Mouse (Mus musculus) layer of hippocampus, adult 18-20 months (tissue): ENCODE measurements around the gene P4ha3. TPM values are rescaled to one million over a fixed set of nuclear protein-coding genes. Genes with fewer than 3 reads are reported as not detected.

Experiments used
- total RNA-seq, 2 experiments: library from RNA; stranded (reverse); gene quantifications; 2 replicates each; pipeline ENCODE4 v1.2.3; 2021

Gene P4ha3
- total RNA-seq, 2 experiments from 2014 or later, result 3.0 to 5.9 TPM

Other genes with a start within 250 kb of the P4ha3 start
- 10 to 100 TPM; 33.6 to 37.7 TPM for gene Pold3, start 164.0 kb upstream of the P4ha3 start, total RNA-seq
- gene Lipt2, start 126.2 kb upstream of the P4ha3 start, total RNA-seq, result 1 to 10 TPM; 4.0 to 4.1 TPM
- gene Kcne3, start 109.0 kb upstream of the P4ha3 start, total RNA-seq, result under 1 TPM; 0.43 to 0.79 TPM
- gene Pgm2l1, start 58.1 kb upstream of the P4ha3 start, total RNA-seq, result 100 to 1,000 TPM; 250 to 264 TPM
- gene C2cd3, start 86.7 kb downstream of the P4ha3 start, total RNA-seq, result 10 to 100 TPM; 23.4 to 24.4 TPM
- gene Ppme1, start 86.8 kb downstream of the P4ha3 start, total RNA-seq, result 100 to 1,000 TPM; 145 to 146 TPM
- gene Ucp3, start 187.5 kb downstream of the P4ha3 start, total RNA-seq, result 1 to 10 TPM; 1.9 to 2.8 TPM
- 10 to 100 TPM; 60.5 to 73.3 TPM for gene Ucp2, start 207.8 kb downstream of the P4ha3 start, total RNA-seq
- under 1 TPM; 0.36 to 0.77 TPM for gene Dnajb13, start 229.4 kb downstream of the P4ha3 start, total RNA-seq